In genomic region chr16:31415885-31416450, GRCm38 (mm10) we compare ENCODE assay signal across 21 mouse cellular contexts.
"Had no signal": no experiment of that assay in that cellular context is flagged by ENCODE, and none has a peak within 500 bp of the region (broad histone marks: within the 10 kb centered on the region; RNA-seq: fewer than 3 reads in every experiment).

No protein-coding gene starts in this region.

- H3K36me3 ChIP-seq: kidney, embryonic 15.5 days; limb, embryonic 12.5 days; limb, embryonic 15.5 days; midbrain, embryonic 12.5 days; midbrain, embryonic 15.5 days; neural tube, embryonic 12.5 days; neural tube, embryonic 15.5 days had no signal

- H3K4me3 ChIP-seq: kidney, embryonic 15.5 days; limb, embryonic 12.5 days; limb, embryonic 15.5 days; midbrain, embryonic 12.5 days; midbrain, embryonic 15.5 days; neural tube, embryonic 12.5 days; neural tube, embryonic 15.5 days had no signal

- ATAC-seq: liver, postnatal 0 days; lung, postnatal 0 days; midbrain, embryonic 15.5 days had no signal

- DNase-seq: kidney, adult 11 months; kidney, adult 8-10 months; kidney, postnatal 10 days; kidney, postnatal 4 days; left cerebral cortex, postnatal 4 days; liver, postnatal 0 days; lung, embryonic 14.5 days; retina, postnatal 1 day; thymus, adult 18-20 months; thymus, postnatal 4 days had no signal

- H3K4me1 ChIP-seq: kidney, embryonic 15.5 days; limb, embryonic 12.5 days; midbrain, embryonic 12.5 days; midbrain, embryonic 15.5 days; neural tube, embryonic 12.5 days; neural tube, embryonic 15.5 days had no signal

- H3K9ac ChIP-seq: kidney, embryonic 15.5 days; limb, embryonic 12.5 days; limb, embryonic 15.5 days; liver, embryonic 14.5 days; liver, postnatal 0 days; lung, embryonic 14.5 days; midbrain, embryonic 12.5 days; midbrain, embryonic 15.5 days; neural tube, embryonic 12.5 days; neural tube, embryonic 15.5 days had no signal

- H3K27ac ChIP-seq: kidney, embryonic 15.5 days; limb, embryonic 12.5 days; limb, embryonic 15.5 days; liver, embryonic 14.5 days; macrophage; midbrain, embryonic 12.5 days; midbrain, embryonic 15.5 days; neural tube, embryonic 12.5 days; neural tube, embryonic 15.5 days had no signal

- H3K4me2 ChIP-seq: kidney, embryonic 15.5 days; limb, embryonic 12.5 days; limb, embryonic 15.5 days; liver, embryonic 11.5 days; lung, embryonic 14.5 days; midbrain, embryonic 12.5 days; midbrain, embryonic 15.5 days; neural tube, embryonic 12.5 days; neural tube, embryonic 15.5 days had no signal

- H3K27me3 ChIP-seq: kidney, embryonic 15.5 days; limb, embryonic 12.5 days; limb, embryonic 15.5 days; midbrain, embryonic 12.5 days; midbrain, embryonic 15.5 days; neural tube, embryonic 12.5 days; neural tube, embryonic 15.5 days had no signal

- H3K9me3 ChIP-seq: kidney, embryonic 15.5 days; limb, embryonic 12.5 days; limb, embryonic 15.5 days; midbrain, embryonic 12.5 days; midbrain, embryonic 15.5 days; neural tube, embryonic 12.5 days; neural tube, embryonic 15.5 days had no signal
